7 mouse cellular contexts compared by ENCODE assay signal in genomic region chr10:111924716-111925488, GRCm38 (mm10). TPM values are rescaled to one million over a fixed set of nuclear protein-coding genes. Genes with fewer than 3 reads are reported as not detected.
DNase-seq lines count a peak whose midpoint lies in the region; ATAC-seq and TF ChIP-seq lines count a peak whose summit lies in the region.

No protein-coding gene starts in this region.

- peak overlapping the region; percentile 41 for H3K4me2 ChIP-seq in lung, postnatal 0 days (replicated peaks; ENCODE audit: low read depth, low read length)
- peak overlapping the region; percentile 45 for H3K4me2 ChIP-seq in forebrain, postnatal 0 days (ENCODE audit: low read depth)
- peak overlapping the region; percentile 44 for H3K4me2 ChIP-seq in midbrain, embryonic 12.5 days (replicated peaks)

- no peaks in the 10 kb centered on the region for H3K36me3 ChIP-seq in lung, postnatal 0 days (ENCODE audit: insufficient read depth, low read length)
- H3K36me3 ChIP-seq in forebrain, postnatal 0 days (ENCODE audit: insufficient read depth), result no peaks in the 10 kb centered on the region
- H3K36me3 ChIP-seq in midbrain, embryonic 12.5 days, result no peaks in the 10 kb centered on the region

- H3K4me1 ChIP-seq in lung, postnatal 0 days (ENCODE audit: insufficient read depth, low read depth, low read length), result no peaks in the 10 kb centered on the region
- H3K4me1 ChIP-seq in lung, adult 2 months (ENCODE audit: control insufficient read depth, insufficient read depth, low read length), result no peaks in the 10 kb centered on the region
- no peaks in the 10 kb centered on the region for H3K4me1 ChIP-seq in forebrain, postnatal 0 days (ENCODE audit: insufficient read depth)
- H3K4me1 ChIP-seq in midbrain, embryonic 12.5 days, result peaks cover 18% of the 10 kb centered on the region

- no peak overlapping the region for H3K4me3 ChIP-seq in lung, postnatal 0 days (ENCODE audit: low read depth, low read length)
- no peak overlapping the region for H3K4me3 ChIP-seq in lung, adult 2 months (replicated peaks; ENCODE audit: extremely low read depth, low read depth, low read length)
- H3K4me3 ChIP-seq in forebrain, postnatal 0 days (ENCODE audit: low read depth, low read length), result peak overlapping the region; percentile 24
- H3K4me3 ChIP-seq in midbrain, embryonic 12.5 days, result 0 out of 2 replicates have a peak overlapping the region, but pooled peaks have one; percentile 17

- no peak overlapping the region for H3K27ac ChIP-seq in lung, postnatal 0 days (ENCODE audit: low read length)
- H3K27ac ChIP-seq in forebrain, postnatal 0 days (ENCODE audit: low read depth, low read length), result no peak overlapping the region
- no peak overlapping the region for H3K27ac ChIP-seq in midbrain, embryonic 12.5 days (replicated peaks)

- no peak for TF ChIP-seq CTCF in lung, postnatal 0 days (IDR thresholded peaks at IDR 0.05)
- no peak for TF ChIP-seq CTCF in lung, adult 2 months (IDR thresholded peaks at IDR 0.05; ENCODE audit: insufficient read depth, low read length)
- no peak for TF ChIP-seq CTCF in forebrain, postnatal 0 days (IDR thresholded peaks at IDR 0.05; ENCODE audit: low read depth)

- H3K27me3 ChIP-seq in lung, postnatal 0 days (replicated peaks; ENCODE audit: insufficient read depth, low read length), result no peaks in the 10 kb centered on the region
- no peaks in the 10 kb centered on the region for H3K27me3 ChIP-seq in forebrain, postnatal 0 days (ENCODE audit: insufficient read depth, low read length)
- H3K27me3 ChIP-seq in midbrain, embryonic 12.5 days, result peaks cover 13% of the 10 kb centered on the region

- no peak overlapping the region for H3K9ac ChIP-seq in lung, postnatal 0 days (replicated peaks; ENCODE audit: low read depth)
- peak overlapping the region; percentile 29; the same call in 1 of the 2 replicates for H3K9ac ChIP-seq in forebrain, postnatal 0 days
- H3K9ac ChIP-seq in midbrain, embryonic 12.5 days (replicated peaks), result no peak overlapping the region; the same call in 1 of the 2 replicates

- intact Hi-C loops in gastrocnemius, postnatal 14 days (cut with DNase I; ENCODE audit: low total_unique reads), result no loop called here

- no peaks in the 10 kb centered on the region for H3K9me3 ChIP-seq in lung, postnatal 0 days (ENCODE audit: low read length)
- no peaks in the 10 kb centered on the region for H3K9me3 ChIP-seq in forebrain, postnatal 0 days (ENCODE audit: low read length)
- H3K9me3 ChIP-seq in midbrain, embryonic 12.5 days, result no peaks in the 10 kb centered on the region

- TF ChIP-seq POLR2A in lung, adult 2 months (IDR thresholded peaks at IDR 0.05; ENCODE audit: borderline replicate concordance, extremely low read depth, low read depth, low read length), result no peak

- no peak for DNase-seq in lung, postnatal 0 days (ENCODE audit: low spot score)
- no peak for DNase-seq in lung, adult 2 months
- DNase-seq in forebrain, postnatal 0 days, result no peak
- no peak for DNase-seq in adrenal gland, postnatal 36 days
- DNase-seq in gastrocnemius, postnatal 14 days, result no peak

- ATAC-seq in lung, postnatal 0 days, result no peak
- peak; percentile 44; the same call in 1 of the 2 replicates for ATAC-seq in forebrain, postnatal 0 days
- peak; percentile 13; the same call in 1 of the 2 replicates for ATAC-seq in midbrain, embryonic 12.5 days (ENCODE audit: low FRiP score, low read depth)
- ATAC-seq in inflammation-experienced regulatory T-cells, adult 6 months, result no peak

- no peak for TF ChIP-seq EP300 in lung, postnatal 0 days (IDR thresholded peaks at IDR 0.05)

- WGBS in lung, postnatal 0 days, result 52% methylated on average over 12 of the region's 12 CpGs
- WGBS in lung, adult 2 months, result 63% methylated on average over 12 of the region's 12 CpGs
- 15% methylated on average over 12 of the region's 12 CpGs for WGBS in forebrain, postnatal 0 days
- 27% methylated on average over 12 of the region's 12 CpGs for WGBS in midbrain, embryonic 12.5 days

RNA-seq across cellular contexts. Expression of gene Krr1, which starts 47.6 kb away (rescaled TPM):
- polyA plus RNA-seq in lung, postnatal 0 days (2015; fragmentation: Nextera tagmentation; extraction: Ambion mirVana), result 18.6 and 20.6 TPM in 2 replicates
- polyA plus RNA-seq in lung, adult 2 months (2012; rRNA removed), result 4.9 and 6.3 TPM in 2 replicates
- 32.5 and 38.2 TPM in 2 replicates for total RNA-seq in forebrain, postnatal 0 days (2014; rRNA removed)
- polyA plus RNA-seq in forebrain, postnatal 0 days (2015; fragmentation: Nextera tagmentation; extraction: Ambion mirVana), result 30.5 and 30.8 TPM in 2 replicates
- polyA plus RNA-seq in midbrain, embryonic 12.5 days (2016; fragmentation: Nextera tagmentation; extraction: Ambion mirVana), result 57.6 and 63.7 TPM in 2 replicates
- 10 to 100 TPM; 39.1 to 46.2 (median 42.1) TPM for polyA plus RNA-seq in inflammation-experienced regulatory T-cells, adult 6 months (2017; shearing (Covaris generic))
- 10 to 100 TPM; 39.0 to 41.5 TPM for total RNA-seq in adrenal gland, postnatal 36 days (2021)
- total RNA-seq in gastrocnemius, postnatal 14 days (2021), result 10 to 100 TPM; 20.8 to 23.1 TPM

Comparison
In these comparisons a context has a peak if more than half of its experiments do, and no peak if none do; other contexts are left out.
1. ATAC-seq: peak in forebrain, postnatal 0 days (single experiment) and midbrain, embryonic 12.5 days (single experiment); none in lung, postnatal 0 days (single experiment) and inflammation-experienced regulatory T-cells, adult 6 months (single experiment).
2. H3K4me3 ChIP-seq: peak in forebrain, postnatal 0 days (single experiment) and midbrain, embryonic 12.5 days (single experiment); none in lung, postnatal 0 days (single experiment) and lung, adult 2 months (single experiment).
3. Peak in every context shown above with its lines, with median percentiles within 50 percentile points of each other: H3K4me2 ChIP-seq.